Mouse (Mus musculus) 3134 (cell line): ENCODE data around the gene Ms4a6b.
"Not testable (repeated sequence)": the region's sequence is repeated elsewhere in the genome, so short reads cannot be mapped to it uniquely, and the experiment has no call there.

ENCODE experiments used
- DNase-seq: peaks from one replicate; pipeline ENCODE4 v3.0.0-alpha.2; 2011; ENCODE audit warnings: low spot score; ENCODE audit not compliant: insufficient read length; ENCODE audit errors: extremely low read depth

Ms4a6b gene

DNA sequence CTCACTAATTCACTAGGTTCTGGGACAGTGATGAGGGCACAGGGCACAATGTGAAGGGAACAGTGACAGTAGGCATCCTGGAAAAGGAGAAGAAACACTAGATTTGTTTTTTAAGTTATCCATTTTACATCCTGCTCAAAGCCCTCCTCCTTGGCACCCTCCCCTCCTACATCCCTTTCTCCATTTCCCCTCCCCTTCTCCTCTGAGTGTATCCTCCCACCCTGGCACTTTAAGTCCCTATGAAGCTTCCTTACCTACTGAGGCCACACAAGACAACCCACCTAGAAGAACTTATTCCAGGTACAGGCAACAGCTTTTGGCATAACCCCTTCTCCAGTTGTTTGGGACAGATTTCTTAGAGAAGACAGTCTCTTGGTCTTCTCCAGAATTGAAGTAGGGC lies at the start of gene Ms4a6b:
TSS of gene Ms4a6b (plus strand) at position 267 of the 400 bp plus-strand sequence.
- no peak for DNase-seq

DNA sequence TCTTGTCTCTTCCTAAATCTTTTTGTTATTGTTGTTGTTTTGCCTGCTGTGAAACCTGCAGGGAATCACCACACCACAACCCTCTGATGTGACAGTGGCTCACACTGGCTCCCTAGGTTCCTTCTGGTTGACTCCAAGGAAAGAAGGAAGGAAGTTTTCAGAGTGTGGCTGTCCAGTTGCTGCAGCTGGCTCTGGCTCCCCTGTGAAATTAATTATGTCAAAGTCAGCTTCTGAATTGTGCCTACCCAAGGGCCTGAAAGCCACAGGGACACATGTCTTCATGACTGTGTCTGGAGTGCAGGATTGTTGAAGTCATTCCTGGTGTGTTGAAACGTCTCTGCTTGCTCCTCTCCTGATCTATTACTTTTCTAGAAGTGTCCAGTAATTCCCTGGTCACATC lies 48.0 kb upstream of the Ms4a6b start:
- not testable (repeated sequence) for DNase-seq

DNA sequence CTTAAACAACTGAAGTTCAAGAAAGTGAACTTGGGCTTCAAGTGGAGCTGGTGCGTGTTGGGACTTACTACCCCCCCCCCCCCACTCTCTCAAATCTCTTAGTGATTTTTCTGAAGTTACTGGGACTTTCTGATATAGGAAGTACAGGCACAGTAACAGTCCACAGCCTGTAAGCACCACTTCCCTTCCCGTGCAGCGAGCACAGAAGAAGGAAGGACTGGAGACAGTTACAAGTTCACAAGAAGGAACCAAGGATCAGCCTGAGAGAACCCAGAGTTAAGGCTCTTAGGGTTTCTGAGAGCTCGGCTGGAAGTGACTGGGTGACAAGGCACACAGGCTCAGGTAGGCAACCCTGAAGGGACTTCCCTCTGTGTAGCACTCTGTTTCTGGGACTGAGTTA lies 47.1 kb upstream of the Ms4a6b start, which contains the start of gene Ms4a6c:
TSS of gene Ms4a6c (plus strand) at position 152 of the 400 bp plus-strand sequence.
- not testable (repeated sequence) for DNase-seq

DNA sequence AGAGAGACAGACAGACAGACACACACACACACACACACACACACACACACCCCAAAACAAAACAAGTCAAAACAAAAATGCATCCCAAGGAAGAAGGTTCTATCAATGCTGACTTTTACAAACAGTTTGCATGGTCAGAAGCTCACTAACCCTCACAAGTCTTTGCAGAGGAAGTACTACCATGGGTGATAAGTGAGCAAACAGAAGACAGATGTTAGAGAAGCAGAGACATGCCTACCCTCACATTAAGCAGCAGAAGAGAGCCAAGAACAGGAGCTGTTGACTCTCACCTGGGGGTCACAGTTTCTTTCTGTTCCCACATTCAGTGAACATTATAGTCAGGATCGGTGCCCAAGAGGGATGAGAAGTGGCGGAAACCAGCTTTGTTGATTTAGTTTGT lies 36.6 kb upstream of the Ms4a6b start:
- DNase-seq = no peak

DNA sequence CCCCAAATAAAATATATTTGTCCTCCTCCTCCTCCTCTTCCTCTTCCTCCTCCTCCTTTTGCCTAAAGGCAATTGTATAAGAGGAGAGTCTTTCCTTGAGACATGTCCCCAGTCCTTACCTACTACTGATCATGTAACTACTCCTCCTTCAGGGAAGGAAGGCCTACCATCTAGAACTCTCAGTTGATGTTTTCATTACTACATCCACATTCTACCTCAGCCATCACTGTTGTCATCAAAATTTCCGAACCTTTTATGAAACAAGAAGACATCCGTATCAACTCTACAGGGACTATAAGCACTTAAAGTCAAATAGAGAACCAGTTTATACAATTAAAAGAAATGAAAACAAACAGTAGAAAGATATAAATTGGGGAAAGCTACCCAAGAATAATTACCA lies 33.6 kb upstream of the Ms4a6b start:
- DNase-seq = no peak

DNA sequence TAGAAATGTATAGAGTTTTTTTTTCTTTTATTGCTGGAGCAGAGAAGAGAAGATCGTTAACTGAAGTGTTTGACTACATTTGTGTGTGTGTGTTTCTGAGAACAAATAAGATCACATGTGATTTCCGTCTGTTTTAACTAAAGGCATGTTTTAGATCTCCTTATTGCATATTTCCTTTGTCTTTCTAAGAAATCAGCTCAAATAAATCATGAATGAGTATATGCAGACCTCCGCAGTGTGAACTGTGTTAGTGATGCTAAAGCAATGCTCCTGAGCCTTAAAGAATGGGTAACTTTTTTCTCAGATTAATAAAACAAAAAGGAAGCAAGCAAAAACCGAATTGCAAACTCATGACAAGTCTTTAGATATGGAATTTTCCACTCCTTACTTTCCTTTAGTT lies 32.4 kb upstream of the Ms4a6b start:
- DNase-seq = no peak

DNA sequence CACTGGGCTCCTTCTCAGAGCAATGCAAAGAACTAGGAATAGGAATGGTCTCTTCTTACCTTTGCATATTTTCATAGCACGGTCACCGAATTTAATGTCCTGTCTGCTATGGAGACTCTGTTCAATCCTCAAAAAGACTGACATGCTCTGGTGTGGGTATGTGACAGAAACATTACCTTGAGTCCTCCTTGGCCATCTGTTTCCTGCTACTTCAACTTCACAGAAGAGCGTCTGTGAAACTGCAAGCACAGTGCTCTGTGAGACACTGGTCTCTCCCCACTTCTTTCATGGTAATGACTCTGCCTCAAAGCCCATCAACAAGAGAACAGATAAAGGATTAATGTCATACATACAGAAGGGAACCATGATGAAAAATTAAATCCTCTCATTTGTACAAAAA lies 31.9 kb upstream of the Ms4a6b start:
- DNase-seq = no peak

DNA sequence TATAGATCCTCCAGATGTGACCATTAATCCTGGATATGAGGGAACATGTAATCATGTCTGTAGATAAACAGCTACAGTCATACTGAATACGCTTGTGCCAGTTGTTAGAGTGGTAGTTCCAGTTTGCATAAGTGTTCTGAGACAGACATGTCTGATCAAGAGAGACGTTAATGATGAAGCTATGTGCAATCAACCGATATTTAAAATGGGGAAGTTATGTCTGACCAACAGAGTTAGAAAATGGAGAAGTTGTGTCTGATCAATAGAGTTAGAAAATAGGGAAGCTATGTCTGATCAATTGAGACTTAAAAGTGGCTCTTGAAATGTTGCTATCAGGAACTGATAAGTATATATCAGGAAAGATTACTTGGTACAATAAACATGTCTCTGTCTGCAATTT lies 31.0 kb upstream of the Ms4a6b start:
- DNase-seq = no peak

DNA sequence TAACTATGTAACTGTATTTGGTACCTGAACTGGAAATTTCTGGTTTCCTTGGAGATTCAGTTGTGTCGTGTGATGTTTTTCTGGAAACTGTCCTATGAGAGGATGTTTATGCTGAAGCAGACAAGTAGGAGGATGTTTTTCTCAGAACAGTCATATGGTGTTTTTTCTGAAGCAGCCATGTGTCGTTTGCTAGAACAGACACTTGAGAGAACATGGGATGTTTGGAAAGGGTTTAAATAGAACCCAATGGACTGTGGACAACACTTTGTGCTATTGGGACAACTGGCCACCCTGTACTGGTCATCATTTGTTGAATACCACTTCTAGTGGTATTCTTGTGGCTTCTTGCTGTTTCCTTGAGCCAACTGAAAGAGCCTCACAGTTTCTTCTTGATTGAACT lies 30.6 kb upstream of the Ms4a6b start, which contains the start of gene Gm8369:
TSS of gene Gm8369 (plus strand) at position 193 of the 400 bp plus-strand sequence.
- no peak for DNase-seq

DNA sequence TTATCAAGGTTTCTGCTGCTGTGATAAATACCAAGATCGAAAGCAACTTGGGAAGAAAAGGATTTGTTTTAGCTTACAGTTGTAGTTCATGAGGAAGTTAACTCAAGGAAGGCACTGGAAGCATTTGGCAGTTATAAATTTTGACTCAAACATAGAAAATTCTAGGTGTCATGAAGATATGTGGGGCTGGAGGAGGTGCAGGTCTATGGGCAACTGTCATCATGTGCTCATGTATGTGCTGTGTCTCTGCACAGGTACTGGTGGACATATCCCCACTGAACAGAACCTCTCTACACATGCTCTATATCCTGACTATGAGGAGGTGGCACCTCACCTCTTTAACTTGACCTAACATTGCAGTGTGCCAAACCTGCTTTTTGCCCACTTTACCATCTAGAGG lies 29.7 kb upstream of the Ms4a6b start:
- no peak for DNase-seq

DNA sequence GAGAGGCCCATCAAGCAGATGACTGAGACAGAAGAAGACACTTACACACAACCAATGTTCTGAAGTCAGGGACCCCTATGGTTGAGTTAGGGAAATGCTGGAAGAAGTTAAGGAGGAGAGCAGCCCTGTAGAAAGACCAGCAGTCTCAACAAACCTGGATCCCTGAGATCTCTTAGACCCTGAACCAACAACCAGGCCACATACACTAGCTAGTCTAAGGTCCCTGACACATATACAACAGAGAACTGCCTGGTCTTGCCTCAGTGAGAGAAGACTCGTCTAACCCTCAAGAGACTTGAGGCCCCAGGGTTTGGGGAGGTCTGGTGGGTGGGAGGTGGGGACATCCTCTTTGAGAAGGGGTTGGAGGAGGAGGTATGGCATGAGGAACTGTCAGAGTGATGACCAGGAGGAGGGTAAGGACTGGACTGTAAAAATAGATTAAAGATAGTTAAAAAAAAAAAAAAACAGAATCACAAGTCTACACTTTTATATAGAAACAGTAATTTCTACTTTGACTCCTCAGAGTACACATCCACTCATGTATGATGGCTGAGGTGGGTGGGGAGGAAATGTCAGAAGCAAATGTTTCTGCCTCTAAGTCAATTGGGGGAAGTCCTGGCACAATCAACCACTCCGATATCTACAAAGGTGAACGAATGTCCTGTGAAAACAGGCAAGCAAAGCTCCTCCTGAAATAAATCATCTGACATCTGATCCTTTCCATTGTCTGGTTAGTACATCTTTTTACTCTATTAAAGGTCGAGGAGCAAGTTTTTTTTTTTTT lies 24.7 kb upstream of the Ms4a6b start:
- no peak for DNase-seq

DNA sequence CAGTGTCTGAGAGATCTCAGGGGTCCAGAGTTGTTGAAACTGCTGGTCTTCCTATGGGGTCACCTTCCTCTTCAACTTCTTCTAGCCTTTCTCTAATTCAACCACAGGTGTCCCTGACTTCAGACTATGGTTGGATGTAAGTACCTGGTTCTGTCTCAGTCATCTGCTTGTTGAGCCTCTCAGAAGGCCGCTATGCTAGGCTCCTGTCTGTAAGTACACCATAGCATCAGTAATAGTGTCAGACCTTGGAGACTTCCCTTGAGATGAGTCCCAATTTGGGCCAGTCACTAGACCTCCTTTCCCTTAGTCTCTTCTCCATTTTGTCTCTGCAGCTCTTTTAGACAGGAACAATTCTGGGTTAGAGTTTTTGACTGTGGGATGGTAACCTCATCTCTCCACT lies 23.6 kb upstream of the Ms4a6b start:
- no peak for DNase-seq

DNA sequence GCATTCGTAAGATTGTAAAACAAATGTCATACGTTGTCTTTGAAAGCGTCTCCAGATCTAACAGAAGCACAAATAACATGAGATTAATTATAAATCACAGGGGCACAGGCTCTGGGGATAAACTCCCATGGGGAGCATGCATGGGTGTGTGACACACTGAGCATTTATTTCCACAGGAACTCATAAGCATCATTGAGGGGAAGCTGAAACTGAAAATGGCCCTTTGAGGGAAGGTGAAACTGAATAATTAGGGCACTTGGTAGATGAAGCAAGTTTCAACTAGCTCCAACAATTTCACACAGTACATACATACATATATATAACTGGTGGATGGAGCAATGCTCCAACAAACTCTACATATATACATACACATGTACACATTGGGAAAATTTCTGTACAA lies 21.8 kb upstream of the Ms4a6b start:
- DNase-seq = no peak

DNA sequence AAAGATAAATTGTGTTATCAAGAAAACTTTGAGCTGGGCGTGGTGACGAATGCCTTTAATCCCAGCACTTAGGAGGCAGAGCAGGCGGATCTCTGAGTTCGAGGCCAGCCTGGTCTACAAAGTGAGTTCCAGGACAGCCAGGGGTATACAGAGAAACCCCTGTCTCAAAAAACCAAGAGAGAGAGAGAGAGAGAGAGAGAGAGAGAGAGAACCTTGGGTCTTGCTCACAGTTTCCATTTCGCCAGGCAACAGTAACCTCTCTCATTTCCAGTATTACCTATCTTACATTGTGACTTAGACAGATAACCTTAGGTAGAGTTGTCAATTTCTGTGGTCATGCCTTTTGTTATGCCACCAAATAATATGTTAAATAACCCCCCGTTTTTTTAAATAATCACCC lies 20.0 kb upstream of the Ms4a6b start:
- DNase-seq = no peak

DNA sequence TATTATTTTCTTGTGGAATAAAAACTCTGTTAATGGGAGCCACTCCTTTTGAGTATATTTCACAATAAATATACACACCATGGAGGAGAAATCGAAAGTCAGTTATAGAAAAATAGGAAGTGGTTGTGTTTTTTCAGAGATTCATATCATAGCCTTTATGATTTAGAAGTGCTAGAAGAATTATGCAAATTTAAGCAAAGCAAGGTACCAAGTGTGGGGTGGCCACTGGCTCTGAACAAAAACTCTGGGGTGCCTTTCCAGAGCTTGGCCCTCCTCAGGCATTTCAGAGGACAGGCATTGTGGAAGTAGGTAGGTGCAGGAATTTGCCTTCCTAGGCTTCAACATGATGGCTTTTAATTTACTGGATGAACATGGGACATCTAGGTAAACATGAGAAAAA lies 19.0 kb upstream of the Ms4a6b start:
- DNase-seq = not testable (repeated sequence)

DNA sequence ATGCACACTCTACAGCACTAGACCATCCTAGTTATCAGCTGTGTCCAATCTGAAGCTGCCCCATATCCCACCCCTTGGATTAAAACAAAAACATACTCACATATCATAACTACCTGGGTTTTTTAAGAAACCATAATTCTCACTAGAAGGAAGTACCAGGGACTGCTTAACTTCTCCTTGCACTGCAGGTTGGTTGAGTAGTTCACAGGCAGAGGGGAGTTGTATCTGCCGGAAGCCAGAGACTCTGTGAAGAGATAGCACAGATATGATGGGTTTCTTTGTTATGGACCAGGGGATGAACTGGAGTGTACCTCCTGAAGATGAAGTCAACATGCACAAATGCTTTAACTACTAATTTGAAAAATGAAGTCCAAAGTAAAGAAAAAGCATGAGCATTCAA lies 15.5 kb upstream of the Ms4a6b start:
- DNase-seq = no peak

DNA sequence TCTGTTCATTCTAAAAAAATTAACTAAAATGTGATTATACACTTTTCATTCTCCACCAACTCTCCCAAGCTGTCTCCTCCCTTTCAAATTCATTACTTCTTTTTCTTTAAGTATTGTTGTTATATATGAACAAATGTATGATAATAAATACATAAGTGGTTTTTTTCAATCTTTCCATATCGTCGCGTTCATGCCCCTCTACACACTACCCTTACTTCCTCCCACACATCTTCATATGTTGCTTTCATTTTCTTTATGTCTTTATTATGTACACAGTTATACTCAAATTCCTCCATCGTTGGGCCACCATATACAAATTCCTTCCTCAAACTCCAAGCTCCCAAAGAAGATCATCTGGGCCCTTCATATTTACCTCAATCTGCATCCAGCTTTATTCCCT lies 15.0 kb upstream of the Ms4a6b start:
- DNase-seq = no peak

DNA sequence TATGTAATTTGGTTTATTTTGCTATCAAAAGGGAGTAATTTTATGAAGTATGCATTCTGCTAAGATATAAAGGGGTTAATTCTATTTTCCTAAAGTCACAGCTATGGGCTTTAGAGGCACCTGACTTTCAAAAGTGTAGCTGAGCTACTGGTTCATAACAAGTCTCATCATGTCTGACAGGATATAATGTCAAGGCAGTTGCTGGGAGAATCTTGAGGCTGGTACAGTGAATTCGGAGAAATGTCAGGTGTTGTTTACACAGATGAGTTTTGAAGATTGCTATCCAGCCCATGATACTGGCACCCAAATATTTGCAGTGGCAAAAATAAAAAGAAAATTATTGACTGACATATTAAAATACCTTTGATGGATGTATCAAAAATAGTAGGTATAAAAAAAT lies 11.5 kb upstream of the Ms4a6b start:
- no peak for DNase-seq

DNA sequence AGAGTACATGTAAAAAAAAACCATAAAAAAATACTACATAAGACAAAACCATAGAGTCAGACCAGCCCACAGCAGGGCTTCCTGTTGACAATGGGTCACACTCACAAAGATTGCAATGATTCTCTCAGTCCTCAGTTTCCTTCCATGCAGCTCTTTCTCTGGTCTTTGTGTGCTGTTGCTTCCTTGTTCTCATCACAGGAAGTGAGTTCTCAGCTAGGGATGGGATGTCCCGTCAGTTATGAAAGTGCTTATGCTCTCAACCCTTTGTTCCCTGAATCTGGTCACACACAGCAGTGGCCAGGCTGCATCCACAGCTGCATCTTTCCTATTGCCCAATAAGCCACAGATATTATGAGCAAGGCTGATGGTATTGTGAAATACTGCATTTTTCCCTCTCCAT lies 2.9 kb upstream of the Ms4a6b start:
- no peak for DNase-seq

DNA sequence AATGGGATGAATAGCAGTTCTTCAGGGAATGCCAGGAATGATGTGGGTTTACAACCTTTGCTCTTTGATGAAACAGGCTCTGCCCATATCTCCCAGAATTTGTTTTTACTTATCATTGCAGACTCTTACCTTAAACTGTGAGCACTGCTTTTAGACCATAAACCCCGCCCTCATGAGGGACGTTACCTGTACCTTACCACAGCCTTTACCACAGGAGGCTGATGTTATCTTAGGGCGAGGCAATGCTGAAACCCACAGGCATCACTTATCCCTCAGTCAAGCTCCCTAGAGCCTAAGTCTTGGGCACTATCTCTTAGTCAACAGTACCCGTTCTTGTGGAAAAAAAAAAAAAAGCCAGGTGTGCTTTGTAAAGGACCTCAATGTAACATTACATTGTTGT lies 533 bp downstream of the Ms4a6b start:
- DNase-seq = no peak

DNA sequence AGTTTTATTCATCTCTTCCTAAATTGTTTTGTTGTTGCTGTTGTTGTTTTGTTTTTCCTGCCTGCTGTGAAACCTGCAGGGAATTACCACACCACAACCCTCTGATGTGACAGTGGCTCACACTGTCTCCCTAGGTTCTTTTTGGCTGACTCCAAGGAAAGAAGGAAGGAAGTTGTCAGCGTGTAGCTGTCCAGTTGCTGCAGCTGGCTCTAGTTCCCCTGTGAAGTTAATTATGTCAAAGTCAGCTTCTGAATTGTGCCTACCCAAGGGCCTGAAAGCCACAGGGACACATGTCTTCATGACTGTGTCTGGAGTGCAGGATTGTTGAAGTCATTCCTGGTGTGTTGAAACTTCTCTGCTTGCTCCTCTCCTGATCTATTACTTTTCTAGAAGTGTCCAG lies 1.1 kb downstream of the Ms4a6b start:
- not testable (repeated sequence) for DNase-seq

DNA sequence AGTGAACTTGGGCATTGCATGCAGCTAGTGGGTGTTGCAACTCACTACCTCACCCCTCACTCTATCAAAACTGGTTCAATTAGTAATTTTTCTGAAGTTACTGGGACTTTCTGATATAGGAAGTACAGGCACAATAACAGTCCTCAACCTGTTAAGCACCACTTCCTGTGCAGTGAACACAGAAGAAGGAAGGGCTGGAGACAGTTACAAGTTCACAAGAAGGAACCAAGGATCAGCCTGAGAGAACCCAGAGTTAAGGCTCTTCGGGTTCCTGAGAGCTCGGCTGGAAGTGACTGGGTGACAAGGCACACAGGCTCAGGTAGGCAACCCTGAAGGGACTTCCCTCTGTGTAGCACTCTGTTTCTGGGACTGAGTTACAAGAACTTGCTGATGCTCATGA lies 2.0 kb downstream of the Ms4a6b start:
- not testable (repeated sequence) for DNase-seq

DNA sequence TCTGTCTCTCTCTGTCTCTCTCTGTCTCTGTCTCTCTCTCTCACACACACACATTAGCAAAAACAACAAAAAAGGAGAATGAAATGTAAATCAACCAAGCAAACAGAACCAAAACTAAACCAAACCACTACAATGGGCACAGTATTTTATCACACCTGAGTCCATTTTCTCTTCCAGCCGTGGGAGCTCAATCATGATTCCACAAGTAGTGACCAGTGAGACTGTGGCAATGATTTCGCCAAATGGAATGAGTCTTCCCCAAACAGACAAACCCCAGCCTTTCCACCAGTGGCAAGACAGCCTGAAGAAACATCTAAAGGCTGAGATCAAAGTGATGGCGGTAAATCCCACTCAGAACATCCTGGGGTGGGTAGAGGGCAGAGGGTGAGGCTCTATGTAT lies 3.8 kb downstream of the Ms4a6b start:
- DNase-seq = no peak
